Mouse (Mus musculus): ENCODE measurements around the gene Samd4b. TPM values are rescaled to one million over a fixed set of nuclear protein-coding genes. Genes with fewer than 3 reads are reported as not detected.
A peak's percentile ranks its signal among the peaks of the same experiment; 100 is the strongest.
"Not testable (repeated sequence)": the region's sequence is repeated elsewhere in the genome, so short reads cannot be mapped to it uniquely, and the experiment has no call there.

Gene Samd4b
- polyA plus RNA-seq, 1 experiment from 2014 or later: 35.6 TPM

DNA sequence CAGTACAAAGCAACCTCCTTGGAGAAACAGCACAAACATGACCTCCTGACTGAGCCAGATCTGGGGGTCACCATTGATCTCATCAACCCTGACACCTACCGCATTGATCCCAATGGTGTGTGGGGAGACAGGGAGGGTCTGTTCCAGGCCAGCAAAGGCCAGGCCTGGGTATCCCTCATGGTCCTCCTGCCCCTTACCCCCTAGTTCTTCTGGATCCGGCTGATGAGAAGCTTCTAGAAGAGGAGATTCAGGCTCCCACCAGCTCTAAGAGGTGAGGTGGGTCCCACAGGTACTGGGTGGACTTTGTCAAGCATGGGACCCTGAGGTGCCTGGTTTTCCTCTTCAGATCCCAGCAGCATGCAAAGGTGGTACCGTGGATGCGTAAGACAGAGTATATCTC, 202.5 kb downstream of the Samd4b start:
- Histone ChIP-seq H3K9me3 (no peaks in the 10 kb centered on the region), H3K4me1 (peaks cover 22% of the 10 kb centered on the region), H3K27me3 (no peaks in the 10 kb centered on the region), H3K4me2 (no peak overlapping the region), H3K36me3 (replicated peaks) (peaks cover 59% of the 10 kb centered on the region), H3K27ac (no peak overlapping the region), H3K9ac (no peak overlapping the region), H3K4me3 (replicated peaks) (no peak overlapping the region)
- no peak for ATAC-seq (ENCODE audit: low FRiP score)
- WGBS: 96% methylated on average over 4 of the region's 4 CpGs

DNA sequence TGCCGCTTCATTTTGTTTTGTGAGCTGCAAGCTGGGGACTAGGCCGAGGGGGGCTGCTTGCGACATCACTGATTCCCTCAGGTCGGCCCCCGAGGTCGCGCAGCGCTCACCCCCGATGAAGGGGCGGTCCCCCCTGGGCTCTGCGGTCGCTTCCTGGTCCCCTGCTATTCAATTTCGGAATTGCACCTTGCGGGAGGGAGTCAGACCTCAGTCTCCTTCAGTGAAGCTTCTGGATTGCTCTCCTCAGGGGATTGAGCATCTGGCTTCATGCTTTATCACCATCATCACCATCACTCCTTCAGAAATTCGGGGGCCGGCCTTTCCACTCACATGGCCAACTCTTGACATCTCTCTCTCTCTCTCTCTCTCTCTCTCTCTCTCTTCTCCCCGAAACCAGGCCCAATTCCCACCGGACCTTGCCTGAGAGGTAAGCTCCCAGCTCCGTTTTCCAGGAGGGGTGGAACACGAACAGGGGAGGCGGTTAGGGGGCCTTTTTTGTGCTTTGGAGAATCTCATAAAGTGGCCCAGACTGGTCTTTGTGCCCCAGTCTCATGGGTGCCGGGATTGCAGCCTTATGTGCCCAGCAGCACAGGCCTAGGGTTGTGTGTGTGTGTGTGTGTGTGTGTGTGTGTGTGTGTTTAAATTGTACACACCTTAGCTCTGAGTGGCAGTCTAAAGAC, 204.5 kb downstream of the Samd4b start:
- peak overlapping the region; percentile 99 for H3K4me2 ChIP-seq
- H3K4me3 ChIP-seq (replicated peaks): peak overlapping the region; percentile 90
- no peaks in the 10 kb centered on the region for H3K27me3 ChIP-seq
- H3K9me3 ChIP-seq: no peaks in the 10 kb centered on the region
- peak overlapping the region; percentile 76 for H3K27ac ChIP-seq
- H3K9ac ChIP-seq: peak overlapping the region; percentile 86
- H3K36me3 ChIP-seq (replicated peaks): peaks cover 60% of the 10 kb centered on the region
- 6% methylated on average over 22 of the region's 22 CpGs for WGBS
- peaks cover 22% of the 10 kb centered on the region for H3K4me1 ChIP-seq
- ATAC-seq (ENCODE audit: low FRiP score): no peak

DNA sequence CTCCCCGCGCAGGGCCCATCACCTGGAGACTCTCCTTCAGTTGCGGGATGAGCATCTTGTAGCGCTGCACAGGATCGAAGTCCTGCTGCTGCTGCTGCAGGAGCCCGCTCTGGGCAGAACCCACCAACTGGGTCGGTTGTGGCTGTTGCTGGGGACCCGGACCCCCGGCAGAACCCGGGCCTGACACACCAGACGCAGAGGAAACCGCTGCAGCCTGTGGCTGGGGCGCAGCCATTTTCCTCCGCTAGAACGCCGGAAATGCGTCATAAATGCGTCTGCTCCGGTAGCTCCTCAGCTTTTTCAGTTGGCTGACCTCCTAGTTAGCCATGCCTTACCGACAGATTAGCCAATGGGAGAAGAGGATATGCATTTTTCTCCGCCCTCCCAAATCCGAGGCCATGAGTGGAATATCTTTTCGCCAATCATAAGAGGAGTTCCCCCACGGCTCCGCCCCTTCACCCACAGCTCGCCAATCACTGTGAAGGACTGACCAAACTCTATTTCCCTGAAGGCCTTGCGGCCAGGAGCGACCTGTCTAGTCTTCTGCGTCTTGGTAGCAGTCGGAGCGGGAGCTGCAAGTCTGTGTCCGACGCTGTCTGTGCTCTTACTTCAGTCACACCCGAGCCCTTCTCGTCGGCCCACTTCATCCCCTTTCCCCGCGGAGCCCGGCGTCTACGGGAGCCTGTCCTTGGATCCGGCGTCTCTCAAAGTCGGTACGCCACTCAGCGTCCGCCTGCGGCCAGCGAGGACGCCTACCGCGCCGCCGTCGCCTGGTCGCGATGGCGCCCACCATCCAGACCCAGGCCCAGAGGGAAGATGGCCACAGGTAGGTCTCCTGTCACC, 205.3 kb downstream of the Samd4b start, which contains the start of the genes Med29 and Paf1:
Med29 (minus strand) TSS at position 280 of the 843 bp plus-strand sequence.
Paf1 (plus strand) TSS at position 523 of the 843 bp plus-strand sequence.
- peak; percentile 98 for ATAC-seq (ENCODE audit: low FRiP score)

DNA sequence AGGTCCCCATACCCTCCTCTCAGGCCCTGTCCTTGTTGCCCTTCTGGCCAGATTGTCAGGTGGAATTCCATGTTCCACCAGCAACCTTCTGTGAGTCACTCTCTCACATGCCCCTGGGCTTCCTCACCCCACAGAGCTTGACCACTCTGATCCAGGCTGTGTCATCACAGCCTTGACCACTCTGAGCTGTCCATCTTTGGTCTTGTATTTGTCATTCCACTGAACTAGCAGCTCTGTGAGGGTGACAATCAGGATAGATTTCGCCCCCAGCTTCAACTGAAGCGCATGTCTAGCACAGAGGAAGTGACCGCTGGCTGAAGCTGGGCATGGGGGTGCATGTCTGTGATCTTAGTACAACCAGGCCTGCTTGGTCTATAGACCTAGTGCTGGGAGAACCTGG, 207.6 kb downstream of the Samd4b start:
- Histone ChIP-seq H3K4me1 (peaks cover 22% of the 10 kb centered on the region), H3K4me2 (no peak overlapping the region), H3K9me3 (no peaks in the 10 kb centered on the region), H3K36me3 (replicated peaks) (peaks cover 56% of the 10 kb centered on the region), H3K9ac (no peak overlapping the region), H3K4me3 (replicated peaks) (no peak overlapping the region), H3K27ac (no peak overlapping the region), H3K27me3 (no peaks in the 10 kb centered on the region)
- WGBS: 94% methylated on average over 3 of the region's 3 CpGs
- no peak for ATAC-seq (ENCODE audit: low FRiP score)

More for the DNA sequence above, 205.3 kb downstream of the Samd4b start, which contains the start of the genes Med29 and Paf1:
- no peaks in the 10 kb centered on the region for H3K27me3 ChIP-seq
- peak within 1 kb of the TSS; percentile 90 for H3K4me3 ChIP-seq (replicated peaks)
- H3K36me3 ChIP-seq (replicated peaks): peaks cover 60% of the 10 kb centered on the region
- no peaks in the 10 kb centered on the region for H3K9me3 ChIP-seq
- H3K27ac ChIP-seq: peak within 1 kb of the TSS; percentile 76
- peak within 1 kb of the TSS; percentile 86 for H3K9ac ChIP-seq
- H3K4me1 ChIP-seq: peaks cover 22% of the 10 kb centered on the region
- WGBS: under 1% methylated on average over 58 of the region's 58 CpGs
- peak within 1 kb of the TSS; percentile 99 for H3K4me2 ChIP-seq

DNA sequence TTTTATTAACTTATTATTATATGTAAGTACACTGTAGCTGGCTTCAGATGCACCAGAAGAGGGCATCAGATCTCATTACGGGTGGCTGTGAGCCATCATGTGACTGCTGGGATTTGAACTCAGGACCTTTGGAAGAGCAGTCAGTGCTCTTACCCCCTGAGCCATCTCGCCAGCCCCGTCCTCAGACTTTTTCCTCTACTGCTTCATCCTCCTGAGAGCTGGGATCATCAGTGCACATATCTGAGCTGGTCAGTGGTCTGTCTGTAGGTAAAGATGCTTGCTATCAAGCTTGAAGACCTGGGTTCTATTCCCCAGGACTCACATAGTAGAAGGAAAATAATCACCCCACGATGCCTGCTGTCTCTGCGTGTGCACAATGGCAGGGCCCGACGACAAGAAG, 210.6 kb downstream of the Samd4b start:
- not testable (repeated sequence) for H3K9me3 ChIP-seq; ATAC-seq (ENCODE audit: low FRiP score); H3K9ac ChIP-seq; H3K4me2 ChIP-seq; H3K4me3 ChIP-seq (replicated peaks); H3K27me3 ChIP-seq; H3K27ac ChIP-seq
- peaks cover 17% of the 10 kb centered on the region for H3K4me1 ChIP-seq
- H3K36me3 ChIP-seq (replicated peaks): peaks cover 50% of the 10 kb centered on the region
- WGBS: 87% methylated on average over 7 of the region's 7 CpGs

GRCm38 (mm10) chr7:28386877-28387276, 211.1 kb downstream of the Samd4b start:
- H3K27ac ChIP-seq; ATAC-seq (ENCODE audit: low FRiP score); H3K9me3 ChIP-seq; H3K27me3 ChIP-seq; H3K4me2 ChIP-seq; H3K9ac ChIP-seq; H3K4me3 ChIP-seq (replicated peaks): not testable (repeated sequence)
- Histone ChIP-seq H3K4me1 (peaks cover 21% of the 10 kb centered on the region), H3K36me3 (replicated peaks) (peaks cover 50% of the 10 kb centered on the region)
- 76% methylated on average over 6 of the region's 6 CpGs for WGBS

GRCm38 (mm10) chr7:28386462-28386861, 211.5 kb downstream of the Samd4b start:
- H3K4me3 ChIP-seq (replicated peaks): no peak overlapping the region; the same call in 1 of the 2 replicates
- no peak overlapping the region for H3K27ac ChIP-seq
- peaks cover 50% of the 10 kb centered on the region for H3K36me3 ChIP-seq (replicated peaks)
- H3K4me2 ChIP-seq: no peak overlapping the region
- H3K4me1 ChIP-seq: peaks cover 21% of the 10 kb centered on the region
- 29% methylated on average over 4 of the region's 4 CpGs for WGBS
- H3K9ac ChIP-seq: no peak overlapping the region
- ATAC-seq (ENCODE audit: low FRiP score): peak; percentile 71
- H3K9me3 ChIP-seq: no peaks in the 10 kb centered on the region
- H3K27me3 ChIP-seq: no peaks in the 10 kb centered on the region; the same call in 1 of the 2 replicates

DNA sequence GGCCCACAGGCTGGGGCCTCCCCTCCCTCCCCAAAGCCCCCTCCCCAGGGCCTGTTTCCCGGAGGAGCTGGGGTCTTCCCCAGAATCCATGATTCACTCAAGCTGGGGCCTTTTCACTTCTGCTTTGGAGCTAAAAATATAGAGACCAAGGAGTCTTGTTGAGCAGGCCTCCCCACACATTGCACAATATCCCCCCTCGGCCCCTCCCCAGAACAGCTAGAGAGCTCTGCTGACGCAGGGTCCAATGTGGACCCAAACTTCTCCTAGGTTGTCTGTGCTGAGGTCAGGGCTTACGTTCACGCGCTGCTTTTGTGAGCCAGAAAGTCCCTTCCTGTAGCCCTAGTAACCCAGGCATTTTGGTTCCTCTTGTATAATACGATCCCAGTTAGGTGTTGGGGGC, 211.9 kb downstream of the Samd4b start:
- Histone ChIP-seq H3K9ac (no peak overlapping the region), H3K4me2 (no peak overlapping the region), H3K27ac (no peak overlapping the region), H3K4me3 (replicated peaks) (no peak overlapping the region), H3K9me3 (no peaks in the 10 kb centered on the region), H3K4me1 (peaks cover 21% of the 10 kb centered on the region), H3K27me3 (no peaks in the 10 kb centered on the region; the same call in 1 of the 2 replicates), H3K36me3 (replicated peaks) (peaks cover 50% of the 10 kb centered on the region)
- ATAC-seq (ENCODE audit: low FRiP score): no peak
- 87% methylated on average over 7 of the region's 7 CpGs for WGBS

DNA sequence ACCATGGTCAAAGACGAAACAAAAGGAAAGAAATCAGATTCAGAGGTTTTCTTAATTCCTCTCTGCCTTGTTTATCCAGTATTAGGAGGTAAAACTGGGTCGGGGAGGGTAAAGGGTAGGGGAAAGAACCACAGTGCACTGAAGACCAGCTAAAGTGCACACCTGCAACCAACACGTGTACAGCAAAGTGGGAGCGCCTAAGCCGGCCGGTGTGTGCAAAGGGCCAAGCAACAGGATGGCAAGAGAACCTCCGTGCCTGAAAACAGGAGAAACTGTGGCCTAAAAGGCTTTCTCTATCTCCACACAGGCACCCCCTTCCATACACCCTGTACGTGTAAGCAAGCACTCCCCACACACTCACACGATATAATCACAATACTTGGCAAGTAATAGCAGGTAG, 212.7 kb downstream of the Samd4b start:
- Histone ChIP-seq H3K4me2 (no peak overlapping the region), H3K27ac (no peak overlapping the region), H3K4me3 (replicated peaks) (no peak overlapping the region), H3K4me1 (peaks cover 23% of the 10 kb centered on the region), H3K9ac (no peak overlapping the region), H3K9me3 (no peaks in the 10 kb centered on the region), H3K36me3 (replicated peaks) (peaks cover 44% of the 10 kb centered on the region), H3K27me3 (no peaks in the 10 kb centered on the region; the same call in 1 of the 2 replicates)
- ATAC-seq (ENCODE audit: low FRiP score): no peak
- WGBS: 89% methylated on average over 9 of the region's 9 CpGs

DNA sequence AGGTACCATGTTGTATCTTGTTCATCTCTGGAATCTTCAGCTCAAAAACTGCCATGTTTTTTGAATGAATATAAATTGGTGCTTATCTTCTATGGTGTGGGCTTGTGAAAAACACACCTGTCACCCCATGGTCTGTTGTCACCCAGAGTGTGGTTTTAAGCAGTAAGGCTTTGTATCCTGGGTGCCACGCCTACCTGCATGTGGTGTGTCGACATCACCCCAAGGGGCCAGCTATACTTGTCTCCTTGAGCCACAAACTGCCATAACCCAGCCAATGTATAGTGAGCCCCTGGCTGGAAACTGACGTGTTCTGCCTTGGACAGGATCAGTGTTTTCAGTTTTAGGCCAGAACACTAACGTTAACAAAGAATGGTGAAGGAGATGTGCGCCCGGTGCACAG, 213.8 kb downstream of the Samd4b start:
- 81% methylated on average over 6 of the region's 6 CpGs for WGBS
- peaks cover 28% of the 10 kb centered on the region for H3K4me1 ChIP-seq
- peaks cover 34% of the 10 kb centered on the region for H3K36me3 ChIP-seq (replicated peaks)
- ATAC-seq (ENCODE audit: low FRiP score): no peak
- H3K9me3 ChIP-seq: no peaks in the 10 kb centered on the region
- no peaks in the 10 kb centered on the region; the same call in 1 of the 2 replicates for H3K27me3 ChIP-seq
- no peak overlapping the region for H3K9ac ChIP-seq
- H3K4me2 ChIP-seq: no peak overlapping the region
- H3K4me3 ChIP-seq (replicated peaks): no peak overlapping the region
- H3K27ac ChIP-seq: no peak overlapping the region

GRCm38 (mm10) chr7:28383606-28384005, 214.3 kb downstream of the Samd4b start:
- H3K9me3 ChIP-seq: no peaks in the 10 kb centered on the region
- no peaks in the 10 kb centered on the region; the same call in 1 of the 2 replicates for H3K27me3 ChIP-seq
- H3K36me3 ChIP-seq (replicated peaks): peaks cover 28% of the 10 kb centered on the region
- no peak overlapping the region for H3K9ac ChIP-seq
- no peak overlapping the region for H3K27ac ChIP-seq
- H3K4me2 ChIP-seq: no peak overlapping the region
- ATAC-seq (ENCODE audit: low FRiP score): no peak
- 83% methylated on average over 4 of the region's 4 CpGs for WGBS
- H3K4me3 ChIP-seq (replicated peaks): no peak overlapping the region
- H3K4me1 ChIP-seq: peaks cover 33% of the 10 kb centered on the region

- H3K9ac ChIP-seq: no peak overlapping the region
- ATAC-seq (ENCODE audit: low FRiP score): no peak
- peaks cover 40% of the 10 kb centered on the region for H3K4me1 ChIP-seq
- no peak overlapping the region for H3K4me3 ChIP-seq (replicated peaks)
- peaks cover 22% of the 10 kb centered on the region for H3K36me3 ChIP-seq (replicated peaks)
- peak overlapping the region; percentile 59 for H3K27ac ChIP-seq
- H3K27me3 ChIP-seq: peaks cover 3% of the 10 kb centered on the region
- no peaks in the 10 kb centered on the region for H3K9me3 ChIP-seq
- WGBS: 81% methylated on average over 11 of the region's 11 CpGs
- no peak overlapping the region for H3K4me2 ChIP-seq
Measured at GRCm38 (mm10) chr7:28382981-28383396, 215.0 kb downstream of the Samd4b start.

All from forebrain, embryonic 12.5 days (tissue).